Mouse (Mus musculus) right cerebral cortex, postnatal 10 days (tissue): Measurements from ENCODE around the gene Ntrk2.
A peak's percentile ranks its signal among the peaks of the same experiment; 100 is the strongest.

Source experiments
- DNase-seq, 2 experiments: peaks; one replicate each; pipeline ENCODE4 v3.0.0; 2021; ENCODE audit warnings: low spot score in 2 of 2

Gene Ntrk2

DNA sequence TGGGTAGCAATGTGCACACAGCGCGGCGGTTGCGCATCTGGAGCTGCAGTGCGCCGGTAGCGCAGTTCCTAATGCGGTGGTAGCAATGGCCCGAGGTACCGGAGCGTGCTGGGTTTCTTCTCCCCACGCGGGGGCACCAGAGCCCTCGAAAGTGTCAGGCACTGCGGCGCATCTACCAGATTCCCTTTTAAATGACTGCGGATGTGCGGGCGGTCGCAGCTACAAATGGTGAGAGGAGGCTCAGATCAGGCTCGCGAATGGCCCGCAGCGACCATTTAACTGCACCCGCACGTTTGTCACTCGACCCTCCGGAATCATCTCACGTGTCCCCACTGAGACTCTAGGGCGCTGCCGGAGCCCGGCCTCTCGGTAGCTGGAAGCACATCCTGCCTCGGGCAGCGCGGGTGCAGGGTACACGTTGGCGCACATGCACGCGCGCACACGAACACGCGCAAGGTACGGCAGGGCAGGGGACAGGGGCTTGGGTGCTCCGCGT, at the start of gene Ntrk2:
Gene Ntrk2, plus strand, starts transcription at position 173 of the 496 bp plus-strand sequence.
- DNase-seq = peak; percentile 96

DNA sequence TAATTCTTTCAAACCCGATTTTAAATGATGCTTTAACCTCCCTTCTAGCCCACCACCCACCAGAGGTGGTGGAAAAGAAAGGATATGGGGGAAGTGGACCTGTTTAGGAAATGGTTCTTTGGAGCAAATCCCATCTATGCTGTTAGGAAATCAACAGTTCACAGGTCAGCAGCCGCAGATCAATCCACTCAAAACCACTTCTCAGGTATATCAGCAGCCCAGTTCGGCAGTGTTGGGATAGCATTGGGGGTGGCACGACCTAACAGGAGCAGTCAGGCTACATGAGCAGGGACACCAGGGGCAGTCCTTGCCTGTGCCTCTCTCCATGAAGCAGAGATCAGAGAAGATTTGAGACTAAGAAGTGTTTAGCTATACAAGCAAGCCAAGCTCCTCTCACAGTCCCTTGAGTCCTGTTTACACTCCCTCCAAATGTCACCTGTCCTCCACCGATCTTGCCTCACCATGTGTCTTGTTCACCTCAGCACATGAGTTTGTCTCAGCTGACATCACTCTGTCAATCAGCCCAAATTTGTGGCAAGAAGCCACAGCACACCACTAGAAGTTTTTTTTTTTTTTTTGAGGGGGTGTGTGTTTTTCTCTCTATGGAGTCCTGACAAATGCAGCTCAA, 45.3 kb upstream of the Ntrk2 start:
- DNase-seq = no peak

DNA sequence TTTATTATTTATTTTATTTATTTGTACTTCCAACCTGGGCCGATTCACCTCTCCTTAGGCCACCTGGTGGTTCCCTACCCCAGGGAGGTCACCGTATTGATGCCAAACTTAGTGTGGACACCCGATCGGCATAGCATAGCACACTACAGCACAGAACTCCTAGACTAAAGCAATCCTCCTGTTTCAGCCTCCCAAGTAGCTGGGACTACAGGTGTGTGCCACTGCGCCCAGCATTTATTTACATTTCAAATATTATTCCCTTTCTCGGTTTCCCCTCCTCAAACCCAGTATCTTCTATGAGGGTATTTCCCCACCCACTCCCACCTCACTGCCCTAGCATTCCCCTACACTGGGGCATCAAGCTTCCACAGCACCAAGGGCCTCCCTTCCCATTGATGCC, 38.1 kb upstream of the Ntrk2 start:
- no peak for DNase-seq

DNA sequence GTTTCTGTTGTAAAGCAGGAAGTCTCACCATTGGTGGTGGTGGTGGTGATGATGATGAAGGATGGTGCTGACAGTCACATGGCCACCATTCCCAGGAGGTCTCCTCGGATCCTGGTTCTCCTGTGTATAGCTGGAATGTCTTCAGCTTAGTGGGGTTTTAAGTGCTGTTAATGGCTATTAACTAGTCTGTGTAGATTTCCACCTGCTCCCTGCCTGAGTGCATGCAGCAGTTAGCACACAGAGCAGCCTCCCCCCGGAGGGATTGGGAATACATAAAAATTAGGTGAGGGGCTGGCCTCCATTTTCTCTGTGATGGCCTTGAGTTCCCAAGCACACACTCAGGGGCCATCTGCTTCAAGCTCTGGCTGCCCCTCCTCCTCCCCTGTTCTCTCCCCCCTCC, 36.9 kb upstream of the Ntrk2 start:
- DNase-seq = no peak

DNA sequence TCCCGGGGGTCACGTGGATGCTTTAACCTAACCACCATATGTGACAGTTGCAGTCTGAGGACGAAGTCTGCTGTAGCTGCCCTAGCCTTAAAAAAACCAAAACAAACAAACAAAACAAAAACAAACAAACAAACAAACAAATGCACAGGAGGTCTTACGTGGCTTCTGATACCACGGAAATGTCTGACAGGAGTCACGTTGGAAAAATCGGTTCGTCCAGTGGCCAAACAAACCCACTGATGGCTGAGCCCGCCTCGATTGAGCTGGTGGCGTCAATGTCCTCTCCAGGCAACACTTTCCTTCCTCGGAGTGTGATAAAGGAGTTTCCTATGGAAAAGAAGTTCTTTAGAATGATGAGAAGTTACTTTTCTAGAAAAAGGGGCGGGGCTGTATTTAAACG, 27.1 kb upstream of the Ntrk2 start:
- no peak for DNase-seq

DNA sequence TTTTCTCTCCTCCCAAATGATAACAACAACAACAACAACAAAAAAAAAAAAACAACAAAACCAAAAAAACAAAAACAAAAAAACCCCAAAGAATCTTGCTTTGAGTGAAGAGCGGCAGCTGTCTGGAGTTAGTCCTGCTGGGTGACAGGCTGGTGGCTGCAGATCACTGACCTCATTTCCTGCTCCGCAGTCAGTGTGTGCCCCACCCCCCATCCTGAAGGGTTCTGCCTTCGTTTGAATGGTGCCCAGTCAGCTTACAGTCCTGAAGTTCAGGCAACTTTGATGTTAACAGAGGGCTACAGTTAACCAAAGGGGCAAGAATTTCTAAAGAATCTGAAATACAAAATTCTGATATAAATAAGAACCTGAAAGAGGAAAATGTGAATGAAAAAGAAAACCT, 19.9 kb upstream of the Ntrk2 start:
- DNase-seq = no peak

DNA sequence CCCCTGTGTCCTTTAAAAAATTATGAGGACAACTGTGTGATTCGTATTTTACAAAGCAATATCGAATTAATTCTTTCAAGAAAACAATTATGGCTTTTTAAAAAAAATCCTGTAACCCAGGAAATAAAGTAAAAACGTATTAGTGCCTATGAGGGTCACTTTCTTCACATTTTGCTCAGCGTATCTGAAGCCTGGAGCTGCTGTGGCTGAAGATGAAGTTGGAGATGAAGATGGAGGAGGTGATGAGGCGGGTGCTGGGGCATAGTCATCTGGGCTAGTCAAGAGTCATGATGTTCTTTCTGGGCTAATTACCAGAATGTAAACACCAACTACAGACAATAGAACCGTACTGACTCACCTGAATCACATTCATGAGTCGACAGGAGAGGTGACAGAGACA, 15.6 kb upstream of the Ntrk2 start:
- DNase-seq = no peak

GRCm38 (mm10) chr13:58797386-58797785, 9.0 kb upstream of the Ntrk2 start:
- DNase-seq = peak in 1 of 2 experiments; percentile 13

DNA sequence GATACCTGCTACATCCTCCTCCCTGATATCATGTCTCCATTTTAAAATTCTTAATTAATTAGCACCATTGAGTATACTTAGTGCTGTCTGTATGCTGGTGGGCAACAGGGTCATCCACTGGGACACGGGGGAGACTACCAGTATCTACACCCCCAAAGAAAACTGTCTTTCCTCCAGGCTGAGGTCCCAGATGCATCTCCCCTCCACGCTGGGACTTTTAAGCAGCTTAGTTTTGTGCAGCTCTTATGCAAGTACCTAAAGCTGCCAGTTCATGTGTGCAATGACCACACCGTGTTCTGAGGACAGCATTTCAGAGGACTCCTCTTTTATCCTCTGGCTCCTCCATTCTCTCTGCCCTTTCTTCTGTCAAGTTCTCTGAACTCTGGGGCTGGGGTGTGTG, 5.1 kb upstream of the Ntrk2 start:
- DNase-seq = no peak

DNA sequence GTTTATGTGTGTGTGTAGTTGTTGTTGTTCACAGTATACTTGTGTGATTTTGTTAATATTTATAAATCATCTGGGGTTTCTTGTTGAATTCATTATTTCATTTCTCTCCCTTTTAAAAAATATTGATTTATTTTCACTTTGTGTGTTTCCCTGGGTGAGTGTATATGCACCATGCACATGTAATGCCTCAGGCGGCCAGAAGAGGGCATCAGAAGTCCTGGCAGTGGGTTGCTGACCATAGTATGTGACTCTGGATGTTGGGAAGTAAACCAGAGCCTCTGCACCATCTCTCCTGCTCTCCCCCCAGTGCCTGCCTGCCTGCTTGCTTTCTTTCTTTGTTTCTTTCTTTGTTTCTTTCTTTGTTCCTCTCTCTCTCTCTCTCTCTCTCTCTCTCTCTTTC, 2.5 kb upstream of the Ntrk2 start:
- no peak for DNase-seq

GRCm38 (mm10) chr13:58805833-58806232, 536 bp upstream of the Ntrk2 start:
- DNase-seq = no peak

GRCm38 (mm10) chr13:58806896-58807628, 693 bp downstream of the Ntrk2 start:
- DNase-seq = no peak

DNA sequence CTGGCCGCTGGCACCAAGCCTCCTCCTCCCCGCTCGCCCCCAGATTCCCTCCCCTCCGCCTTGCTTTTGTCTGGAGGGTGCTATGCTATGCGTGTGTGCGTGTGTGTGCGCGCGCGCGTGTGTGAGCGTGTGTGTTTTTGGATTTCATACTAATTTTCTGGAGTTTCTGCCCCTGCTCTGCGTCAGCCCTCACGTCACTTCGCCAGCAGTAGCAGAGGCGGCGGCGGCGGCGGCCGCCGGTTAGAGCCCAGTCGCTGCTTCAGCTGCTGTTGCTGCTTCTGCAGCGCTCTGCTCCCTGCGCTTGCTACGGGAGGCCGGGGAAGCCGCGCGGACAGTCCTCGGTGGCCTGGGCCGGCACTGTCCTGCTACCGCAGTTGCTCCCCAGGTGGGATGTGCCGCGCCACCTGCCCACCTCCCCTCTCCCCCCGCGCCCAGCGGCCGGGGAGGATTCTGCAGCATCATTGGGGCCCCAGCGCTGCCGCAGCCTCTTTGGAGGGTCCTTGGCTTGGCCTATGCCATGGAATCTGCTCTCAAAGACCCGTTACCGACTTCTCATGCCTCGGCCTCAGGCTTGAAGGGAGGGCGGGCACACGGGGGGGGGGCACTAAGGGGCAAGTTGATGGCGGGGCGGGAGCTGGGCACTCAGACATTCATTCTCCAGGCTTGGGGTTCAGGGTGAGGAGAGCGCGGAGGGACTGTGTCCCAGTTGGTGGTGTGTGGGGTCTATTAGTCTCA, 1.4 kb downstream of the Ntrk2 start:
- DNase-seq = peak; percentile 95 to 96

DNA sequence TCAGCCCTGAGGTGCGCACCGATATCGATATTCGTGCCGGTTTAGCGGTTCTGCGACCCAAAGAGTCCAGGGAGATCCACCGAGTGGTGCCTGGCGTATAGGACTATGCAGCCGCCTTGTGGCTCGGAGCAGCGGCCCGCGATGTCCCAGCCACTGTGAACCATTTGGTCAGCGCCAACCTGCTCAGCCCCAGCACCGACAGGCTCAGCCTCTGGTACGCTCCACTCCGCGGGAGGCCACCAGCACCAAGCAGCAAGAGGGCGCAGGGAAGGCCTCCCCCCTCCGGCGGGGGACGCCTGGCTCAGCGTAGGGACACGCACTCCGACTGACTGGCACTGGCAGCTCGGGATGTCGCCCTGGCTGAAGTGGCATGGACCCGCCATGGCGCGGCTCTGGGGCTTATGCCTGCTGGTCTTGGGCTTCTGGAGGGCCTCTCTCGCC, 2.0 kb downstream of the Ntrk2 start:
- peak; percentile 79 to 84 for DNase-seq

- peak; percentile 78 to 81 for DNase-seq
Measured at GRCm38 (mm10) chr13:58809930-58810329, 3.6 kb downstream of the Ntrk2 start.

GRCm38 (mm10) chr13:58824752-58825151, 18.4 kb downstream of the Ntrk2 start:
- DNase-seq = no peak

- no peak for DNase-seq
Measured at GRCm38 (mm10) chr13:58826356-58827197, 20.2 kb downstream of the Ntrk2 start.

- DNase-seq = no peak
Measured at GRCm38 (mm10) chr13:58831999-58832398, 25.6 kb downstream of the Ntrk2 start.

DNA sequence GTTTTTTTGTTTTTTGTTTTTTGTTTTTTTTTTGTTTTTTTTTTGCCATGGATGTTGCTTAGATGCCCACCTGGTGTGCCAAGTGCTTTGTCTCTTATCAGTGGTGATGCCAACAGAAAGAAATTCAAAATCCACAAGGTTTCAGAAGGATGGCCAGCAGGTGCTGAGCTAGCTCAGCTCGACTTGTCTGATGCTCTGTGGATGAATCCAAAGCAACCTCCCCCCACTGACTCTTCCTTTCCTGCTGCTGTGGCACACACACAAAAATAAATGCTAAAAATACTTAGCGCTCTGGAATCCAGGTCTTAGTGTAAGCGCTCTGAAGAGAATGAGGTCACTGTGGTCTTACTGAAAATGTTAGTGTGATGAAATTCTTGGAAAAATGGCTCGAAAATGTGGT, 28.4 kb downstream of the Ntrk2 start:
- no peak for DNase-seq

- no peak for DNase-seq
Measured at GRCm38 (mm10) chr13:58836891-58837290, 30.5 kb downstream of the Ntrk2 start.

- DNase-seq = peak in 1 of 2 experiments; percentile 45
Measured at GRCm38 (mm10) chr13:58838110-58838509, 31.7 kb downstream of the Ntrk2 start.
